Mouse (Mus musculus) right cerebral cortex, postnatal 14 days (tissue): ENCODE data around the gene Ssr1.
A peak's percentile ranks its signal among the peaks of the same experiment; 100 is the strongest.

ENCODE experiments used
- DNase-seq: peaks from one replicate; pipeline ENCODE4 v3.0.0; 2022

Gene Ssr1

GRCm38 (mm10) chr13:37979506-37979905 is 14.5 kb downstream of the Ssr1 start:
- no peak for DNase-seq

GRCm38 (mm10) chr13:37974731-37975130 is 19.3 kb downstream of the Ssr1 start:
- DNase-seq: no peak

GRCm38 (mm10) chr13:37974036-37974435 is 20.0 kb downstream of the Ssr1 start:
- DNase-seq: no peak

GRCm38 (mm10) chr13:37970887-37971530 is 23.0 kb downstream of the Ssr1 start:
- no peak for DNase-seq

DNA sequence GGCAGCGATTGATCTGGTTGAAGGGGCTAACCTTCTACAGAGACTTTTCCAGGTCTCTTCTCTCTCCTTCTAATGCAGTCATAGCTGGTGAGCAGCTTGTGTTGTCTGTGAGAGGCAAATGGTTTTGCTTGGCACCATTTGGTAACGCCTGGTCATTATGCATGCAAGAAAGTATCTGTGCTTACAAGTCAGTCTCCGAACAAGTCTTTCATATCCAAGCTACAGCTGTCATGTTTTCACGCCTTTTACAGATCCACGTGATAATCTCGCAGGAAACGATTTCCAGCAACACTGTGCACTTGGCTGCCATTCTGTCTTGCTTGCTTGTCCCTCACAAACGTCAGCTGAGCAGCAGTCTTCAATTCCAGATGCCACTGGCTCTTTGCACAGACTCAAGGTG is 24.0 kb downstream of the Ssr1 start:
- DNase-seq: no peak

DNA sequence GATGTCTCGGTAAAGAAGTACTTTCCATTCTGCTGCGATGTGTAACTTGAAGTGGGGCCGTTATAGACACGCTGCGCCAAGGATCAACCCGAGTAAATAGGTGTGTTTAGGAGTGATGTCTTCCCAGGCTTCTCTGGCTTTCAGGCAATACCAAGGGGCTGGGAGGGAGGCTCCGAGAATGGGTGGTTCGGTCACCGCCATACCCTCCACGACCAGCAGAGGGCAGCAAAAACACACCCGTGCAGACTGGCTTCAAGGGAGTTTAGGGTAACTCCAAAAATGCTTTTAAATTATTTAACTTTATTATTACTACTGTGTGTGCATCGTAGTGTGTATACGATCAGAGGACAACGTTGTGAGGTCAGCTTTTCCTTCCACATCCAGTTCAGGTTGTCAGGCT is 24.7 kb downstream of the Ssr1 start:
- DNase-seq: peak; percentile 91

- no peak for DNase-seq
These were observed 26.5 kb downstream of the Ssr1 start for GRCm38 (mm10) chr13:37967565-37967964.

GRCm38 (mm10) chr13:37967052-37967437 is 27.0 kb downstream of the Ssr1 start:
- DNase-seq: no peak

GRCm38 (mm10) chr13:37966256-37967051 is 27.6 kb downstream of the Ssr1 start:
- DNase-seq: no peak

- DNase-seq: no peak
These were observed 28.7 kb downstream of the Ssr1 start for GRCm38 (mm10) chr13:37965126-37965914.

DNA sequence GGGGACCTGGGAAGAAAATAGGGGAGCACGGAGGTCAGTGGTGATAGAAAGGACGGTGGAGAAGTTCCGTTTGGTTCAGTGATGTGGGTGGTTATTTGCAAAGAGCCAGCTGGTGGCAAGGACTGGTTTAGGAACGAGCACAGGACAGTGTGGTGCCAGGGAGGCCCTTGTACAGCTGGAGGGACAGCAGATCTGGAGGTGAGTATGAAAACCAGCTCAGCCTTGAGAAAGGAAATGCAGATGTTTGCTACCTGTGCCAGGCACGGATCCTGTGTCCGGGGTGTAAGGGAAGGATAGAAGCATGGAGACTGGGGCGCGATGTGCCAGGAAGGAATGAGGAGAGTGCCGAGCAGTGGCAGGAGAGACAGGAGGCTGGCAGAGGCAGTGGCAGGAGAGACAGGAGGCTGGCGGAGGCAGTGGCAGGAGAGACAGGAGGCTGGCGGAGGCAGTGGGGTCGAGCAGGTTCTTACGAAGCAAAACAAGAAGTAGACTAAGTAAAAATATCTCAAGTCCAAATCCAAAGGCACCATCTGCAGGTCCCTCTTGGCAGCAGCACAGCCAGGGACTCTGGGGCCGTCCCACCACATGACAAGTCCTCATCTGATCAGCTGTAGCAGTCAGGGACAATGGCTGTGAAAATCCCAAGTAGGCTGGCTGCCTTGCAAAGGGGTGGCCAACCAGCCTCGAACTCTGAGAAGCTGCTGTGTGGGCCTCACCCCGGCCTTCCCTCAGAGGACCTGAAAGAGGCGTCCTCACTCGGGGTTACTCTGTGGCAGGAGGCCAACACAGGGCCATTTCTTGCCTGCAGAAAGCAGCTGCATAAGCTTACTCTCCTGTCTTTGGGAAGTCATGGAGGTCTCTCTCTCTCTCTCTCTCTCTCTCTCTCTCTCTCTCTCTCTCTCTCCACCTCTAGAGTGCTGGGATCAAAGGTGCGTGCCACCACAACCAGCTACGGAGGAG is 29.6 kb downstream of the Ssr1 start:
- DNase-seq: no peak

GRCm38 (mm10) chr13:37963354-37964007 is 30.5 kb downstream of the Ssr1 start:
- DNase-seq: peak; percentile 71

- no peak for DNase-seq
These were observed 31.5 kb downstream of the Ssr1 start for GRCm38 (mm10) chr13:37962541-37962940.

- DNase-seq: no peak
These were observed 34.1 kb downstream of the Ssr1 start for GRCm38 (mm10) chr13:37959936-37960335.

GRCm38 (mm10) chr13:37959239-37959907 is 34.6 kb downstream of the Ssr1 start:
- DNase-seq: no peak

DNA sequence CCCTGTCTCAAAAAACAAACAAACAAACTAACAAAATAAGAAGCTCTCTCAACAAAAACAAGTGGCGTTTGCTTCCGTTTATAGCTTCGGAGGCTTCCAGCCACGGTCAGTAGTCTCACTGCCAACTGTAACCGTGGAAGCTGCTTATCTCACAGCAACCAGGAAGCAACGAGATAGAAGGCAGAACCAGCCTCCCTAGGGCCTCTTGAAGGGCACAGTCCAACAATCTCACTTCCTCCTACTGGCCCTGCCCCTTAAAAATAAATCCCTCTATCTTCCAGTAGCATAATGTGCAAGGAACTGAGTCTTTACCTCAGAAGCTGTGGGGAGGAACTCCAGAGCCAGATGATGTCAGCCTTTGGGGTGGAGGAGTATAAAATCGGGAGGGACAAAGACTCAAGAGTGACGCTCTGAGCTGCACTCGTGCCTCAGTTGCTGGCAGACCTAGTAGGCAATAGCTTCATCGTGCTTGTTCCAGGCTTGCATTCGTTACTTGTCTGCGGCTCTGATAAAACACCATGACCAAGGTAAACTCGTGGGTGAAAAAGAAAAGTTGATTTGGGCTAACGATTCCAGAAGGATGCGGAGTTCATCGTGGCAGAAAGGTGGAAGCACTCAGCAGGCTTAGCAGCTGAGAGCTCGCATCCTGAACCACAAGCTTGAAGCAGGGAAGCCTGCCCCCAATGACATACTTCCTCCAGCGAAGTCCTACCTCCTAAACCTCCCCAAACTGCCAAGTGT is 35.3 kb downstream of the Ssr1 start:
- DNase-seq: no peak

GRCm38 (mm10) chr13:37954318-37954717 is 39.7 kb downstream of the Ssr1 start:
- DNase-seq: no peak

DNA sequence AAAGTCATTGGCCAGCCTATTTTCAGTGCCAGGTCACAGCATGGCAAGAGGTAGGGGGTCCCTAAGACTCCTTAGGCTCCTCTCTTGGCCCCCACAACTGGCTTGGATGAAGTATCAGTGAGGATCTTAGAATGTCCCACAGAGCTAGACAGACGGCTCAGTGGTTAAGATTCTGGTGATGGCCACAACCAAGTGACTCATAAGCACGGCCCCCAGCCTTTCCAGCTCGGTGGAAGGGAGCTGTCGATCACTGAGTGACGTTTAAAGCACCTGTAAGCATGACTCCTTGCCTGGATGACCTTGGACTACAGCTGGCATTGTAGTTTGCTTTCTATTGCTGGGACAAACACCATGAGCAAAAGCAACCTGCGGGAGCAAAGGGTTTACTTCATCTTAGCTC is 41.0 kb downstream of the Ssr1 start:
- no peak for DNase-seq

GRCm38 (mm10) chr13:37946734-37947133 is 47.3 kb downstream of the Ssr1 start:
- peak; percentile 82 for DNase-seq

DNA sequence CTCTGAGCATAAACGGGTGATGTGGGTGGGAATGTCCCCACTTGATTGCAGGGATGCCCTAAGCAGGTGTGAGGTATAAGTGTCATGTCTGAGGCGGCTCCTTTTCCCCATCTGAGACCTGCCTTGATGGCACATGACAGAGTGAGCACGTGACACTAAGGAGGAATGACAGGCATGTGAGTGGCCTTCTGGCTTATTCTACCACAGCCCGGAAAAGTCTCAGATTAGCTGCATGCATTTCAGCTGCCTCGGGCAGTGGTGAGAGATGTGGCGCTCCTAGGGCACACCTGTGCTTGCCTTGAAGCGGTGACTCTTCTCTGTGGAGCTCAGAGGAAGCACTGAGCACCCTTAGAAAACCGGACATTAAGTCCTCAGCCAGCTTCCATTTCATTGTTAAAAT is 48.6 kb downstream of the Ssr1 start:
- no peak for DNase-seq

- no peak for DNase-seq
These were observed 49.7 kb downstream of the Ssr1 start for GRCm38 (mm10) chr13:37944306-37944705.
